Mouse (Mus musculus): ENCODE results near the gene Mmp28.

DNA sequence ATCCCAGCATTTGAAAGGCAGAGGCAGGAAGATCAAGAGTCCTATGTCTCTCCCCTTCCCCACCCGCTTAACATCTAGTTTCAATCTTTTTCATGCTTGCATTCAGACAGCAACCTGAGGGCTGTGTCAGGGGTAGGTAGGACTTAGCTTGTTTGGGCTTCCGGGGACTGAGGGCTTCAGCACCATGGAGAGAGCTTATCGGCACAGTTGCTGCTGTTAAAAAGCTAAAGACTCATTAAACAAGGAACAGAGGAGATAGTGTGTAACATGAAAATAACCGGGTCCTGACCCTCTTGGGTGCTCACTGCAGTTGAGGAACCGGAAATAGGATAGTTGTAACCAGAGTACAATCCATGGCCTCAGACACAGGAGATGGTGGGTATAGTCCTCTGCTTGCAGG lies 45.8 kb downstream of the Mmp28 start:
- TF ChIP-seq POLR2A (IDR thresholded peaks at IDR 0.05; ENCODE audit: borderline replicate concordance, low read depth, low read length) (no peak), CTCF (IDR thresholded peaks at IDR 0.05; ENCODE audit: low read depth, low read length) (no peak)
